Mouse (Mus musculus) CD4-positive naive resting alpha-beta T cell, adult 76 days (primary cell): ENCODE measurements around the gene Pnmt. TPM values are rescaled to one million over a fixed set of nuclear protein-coding genes. Genes with fewer than 3 reads are reported as not detected.

Source experiments
- total RNA-seq: library from RNA; stranded (reverse); gene quantifications from one replicate; pipeline ENCODE4 v1.2.4, GENCODE M21; 2023

Pnmt gene
- not detected for total RNA-seq

DNA sequence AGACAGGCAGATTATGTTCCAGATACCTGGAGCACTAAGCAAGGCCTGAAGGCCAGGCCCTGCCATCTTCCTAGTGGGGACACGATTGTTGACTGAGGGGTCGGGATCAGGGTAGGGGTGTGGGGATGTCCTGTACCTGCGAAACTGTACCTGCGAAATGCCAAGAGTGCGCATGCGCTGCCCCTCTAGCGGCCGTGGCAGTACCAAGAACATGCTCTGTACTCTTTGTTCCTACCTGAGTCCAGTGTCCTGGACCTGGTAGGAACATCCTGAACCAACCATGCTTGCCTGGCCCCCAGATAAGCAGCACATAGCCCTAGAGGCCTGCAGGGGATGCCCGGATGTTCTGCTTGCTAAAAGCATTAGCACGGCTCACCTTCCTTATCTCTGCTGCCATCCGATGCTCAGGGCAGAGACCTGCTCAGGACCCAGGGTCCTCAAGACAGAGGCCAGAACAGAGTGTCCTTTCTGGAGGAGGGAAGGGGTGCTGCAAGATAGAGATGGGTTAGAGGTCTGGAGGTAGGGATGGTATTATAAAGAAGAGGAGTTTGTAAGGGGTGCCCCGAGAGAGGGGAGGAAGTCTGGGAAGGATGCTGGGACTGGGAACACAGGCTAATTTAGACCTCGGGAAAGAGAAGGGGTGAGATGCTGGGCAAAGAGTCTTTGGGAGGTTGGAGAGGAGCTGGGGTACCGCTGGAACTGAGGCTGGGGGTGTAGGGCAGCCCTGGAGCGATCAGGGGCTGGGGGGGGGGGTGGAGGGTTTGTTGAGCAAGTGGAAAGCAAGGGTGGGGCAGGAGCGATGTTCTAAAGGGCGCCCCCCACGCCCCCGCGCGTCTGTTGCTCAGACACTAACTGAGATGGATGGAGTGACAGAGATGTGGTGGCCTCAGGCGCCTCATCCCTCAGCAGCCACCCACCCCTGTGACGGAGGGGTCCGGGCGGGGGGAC is at the start of gene Pnmt:
Gene Pnmt (plus strand): TSS at position 813 of the 948 bp plus-strand sequence.

DNA sequence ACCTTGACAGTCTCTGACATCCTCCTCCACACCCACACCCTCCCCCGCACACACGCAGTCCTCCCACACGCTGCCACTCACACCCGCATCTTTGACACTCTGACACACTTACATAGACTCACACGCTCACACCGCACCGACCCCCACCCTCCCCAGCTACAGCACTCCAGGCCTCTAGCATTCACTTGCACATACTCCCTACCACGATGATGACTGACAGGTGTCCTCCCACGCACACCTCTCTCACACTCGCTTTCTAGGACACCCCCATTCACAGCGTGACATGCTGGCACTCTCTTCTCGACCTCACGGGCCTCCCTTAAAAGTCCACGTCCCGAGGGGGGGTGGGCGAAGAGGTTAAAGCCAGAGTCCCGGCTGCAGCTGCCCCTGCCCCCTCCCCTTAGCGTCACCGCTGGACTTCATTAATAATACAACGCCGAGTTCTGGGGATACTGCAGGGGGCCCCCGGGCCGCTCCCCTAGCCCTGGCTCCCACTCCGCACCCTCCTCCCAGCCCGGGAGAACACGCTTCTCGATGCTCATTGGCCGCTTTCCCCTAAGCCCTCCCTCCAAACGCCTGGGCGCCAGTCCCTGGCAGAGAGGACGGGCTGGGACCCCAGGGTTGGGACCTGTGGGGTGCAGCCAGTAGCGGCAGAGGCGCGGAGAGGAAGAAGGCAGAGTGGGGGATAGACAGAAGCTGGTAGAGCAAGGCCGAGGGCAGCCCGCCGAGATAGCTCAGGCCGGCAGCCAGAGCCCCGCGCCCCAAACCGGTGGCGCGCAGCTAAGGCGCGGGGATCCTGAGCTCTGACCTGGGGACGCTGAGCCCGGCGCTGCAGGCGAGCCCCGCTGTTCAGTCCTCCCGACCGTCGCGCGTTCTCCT is 37.9 kb upstream of the Pnmt start, which contains the start of gene Ppp1r1b:
Gene Ppp1r1b (plus strand): TSS at position 322 of the 879 bp plus-strand sequence.

DNA sequence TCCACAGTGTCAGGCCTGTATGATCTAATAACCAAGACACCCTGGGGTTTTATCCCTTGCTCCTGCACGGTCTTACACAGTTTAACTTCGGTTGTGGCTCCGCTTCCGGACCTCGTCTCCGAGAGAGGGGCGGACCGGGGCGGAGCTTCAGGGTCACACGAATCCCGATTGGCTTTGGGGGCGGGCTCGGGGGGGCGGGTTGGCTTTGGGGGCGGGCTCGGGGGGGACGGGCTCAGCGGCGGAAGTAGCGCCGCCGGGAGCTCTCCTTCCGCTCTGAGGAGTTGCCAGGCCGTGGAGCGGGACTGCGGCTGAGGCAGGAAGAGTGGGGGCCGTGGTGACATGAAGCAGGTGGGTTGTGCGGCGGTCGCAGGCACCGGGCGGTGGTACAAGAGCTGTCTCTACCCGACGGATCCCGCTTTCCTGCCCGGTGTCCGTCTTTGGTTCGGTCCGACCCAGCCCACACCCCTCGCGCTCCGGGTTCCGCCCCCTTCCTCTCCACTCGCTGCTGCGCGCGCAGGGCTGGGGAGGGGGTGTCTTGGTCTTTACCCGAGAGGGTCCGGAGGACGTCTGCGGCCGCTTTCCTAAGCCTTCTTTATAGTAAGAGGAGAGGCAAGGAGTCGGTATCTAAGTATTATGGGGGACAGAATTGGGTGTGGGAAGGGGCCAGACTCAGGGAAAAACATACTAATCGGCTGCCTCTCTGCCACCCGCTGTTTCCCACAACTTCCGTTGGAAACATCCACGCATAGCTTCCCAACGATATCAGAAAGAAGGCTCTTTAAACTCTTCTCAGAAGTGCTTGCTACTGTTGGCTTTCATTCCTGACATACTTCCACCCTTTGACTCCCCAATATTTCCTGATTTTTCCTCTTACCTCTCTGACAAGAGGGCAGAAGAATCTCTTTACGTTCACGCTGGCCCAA is 27.8 kb upstream of the Pnmt start, which contains the start of gene Stard3:
Gene Stard3 (plus strand): TSS at position 208 of the 923 bp plus-strand sequence.

DNA sequence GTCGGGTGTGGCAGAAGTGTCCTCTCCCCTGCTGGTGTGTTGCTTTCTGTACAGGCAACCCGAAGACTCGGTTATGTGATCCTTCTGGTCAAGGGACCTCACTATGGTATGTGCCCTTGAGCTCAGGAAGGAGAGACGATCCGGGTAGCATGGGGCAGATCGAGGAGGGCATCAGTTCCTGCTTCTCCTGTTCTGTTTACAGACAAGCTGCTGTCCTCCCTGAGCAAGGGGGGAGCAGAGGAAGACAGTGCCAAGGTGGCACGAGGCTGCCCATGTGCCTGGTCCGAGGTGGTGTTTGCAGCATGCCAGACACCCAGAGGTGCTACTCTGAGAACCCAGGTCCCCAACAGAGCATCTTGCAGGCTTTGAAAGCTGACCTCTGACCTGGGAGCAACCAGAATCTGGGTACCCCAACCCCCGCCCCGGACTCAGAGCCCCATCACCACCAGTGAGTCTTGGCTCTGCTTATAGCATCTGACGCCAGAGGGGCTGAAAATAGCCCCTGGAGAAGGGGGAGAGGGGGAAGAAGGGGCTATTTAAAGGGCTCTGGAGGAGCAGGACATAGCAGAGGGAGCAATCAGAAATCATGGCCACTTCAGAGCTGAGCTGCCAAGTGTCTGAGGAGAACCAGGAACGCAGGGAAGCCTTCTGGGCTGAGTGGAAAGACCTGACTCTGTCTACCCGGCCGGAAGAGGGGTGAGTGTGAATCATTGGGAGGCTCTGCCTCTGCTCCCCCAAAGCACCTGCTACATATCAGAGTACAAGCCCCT is 2.8 kb upstream of the Pnmt start, which contains the start of gene Tcap:
Gene Tcap (plus strand): TSS at position 551 of the 770 bp plus-strand sequence.

DNA sequence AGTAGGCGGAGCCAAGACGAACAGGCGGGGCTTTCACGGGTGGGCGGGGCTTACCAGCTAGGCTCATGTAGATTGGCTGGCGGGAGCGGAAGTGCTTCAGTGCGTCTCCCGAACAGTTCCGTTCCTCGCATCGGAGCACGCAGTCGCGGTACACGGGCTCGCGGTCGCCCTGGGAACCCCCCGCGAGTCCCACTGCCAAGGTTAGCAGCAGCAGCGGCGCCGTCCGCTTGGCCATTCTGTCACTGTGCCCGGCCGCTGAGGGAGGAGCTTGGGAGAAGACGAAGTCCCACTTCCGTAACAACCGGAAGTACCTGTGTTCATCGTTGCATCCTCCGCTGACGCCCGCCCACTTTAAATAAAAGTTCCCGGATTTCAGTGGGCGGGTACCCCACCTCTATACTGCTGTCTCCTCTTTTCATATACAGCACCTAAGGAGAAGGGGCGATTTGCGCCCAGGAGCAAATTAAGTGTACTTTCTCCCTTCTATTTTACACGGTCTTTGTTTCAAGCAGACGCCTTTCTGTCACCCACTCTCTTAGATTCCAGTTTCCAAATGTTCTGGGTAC is 14.0 kb downstream of the Pnmt start, which contains the start of gene Pgap3:
Gene Pgap3 (minus strand): TSS at position 330 of the 566 bp plus-strand sequence.

DNA sequence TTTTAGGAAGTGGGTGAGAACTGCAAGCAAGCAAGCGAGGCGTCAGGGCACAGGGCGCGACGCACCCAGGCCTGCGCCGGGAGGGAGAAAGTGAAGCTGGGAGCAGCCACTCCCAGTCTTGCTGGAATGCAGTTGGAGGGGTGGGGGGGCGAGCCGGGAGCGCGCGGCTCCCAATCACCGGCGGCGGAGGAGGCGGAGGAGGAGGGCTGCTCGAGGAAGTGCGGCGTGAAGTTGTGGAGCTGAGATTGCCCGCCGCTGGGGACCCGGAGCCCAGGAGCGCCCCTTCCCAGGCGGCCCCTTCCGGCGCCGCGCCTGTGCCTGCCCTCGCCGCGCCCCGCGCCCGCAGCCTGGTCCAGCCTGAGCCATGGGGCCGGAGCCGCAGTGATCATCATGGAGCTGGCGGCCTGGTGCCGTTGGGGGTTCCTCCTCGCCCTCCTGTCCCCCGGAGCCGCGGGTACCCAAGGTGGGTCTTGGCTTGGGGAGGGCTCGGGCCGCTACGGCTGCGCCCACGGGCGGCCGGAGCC is 26.1 kb downstream of the Pnmt start, which contains the start of gene Erbb2:
Gene Erbb2 (plus strand): TSS at position 198 of the 524 bp plus-strand sequence.

Other genes starting within 250 kb of the Pnmt start
- 45.3 TPM for gene Fbxl20, start 236.0 kb upstream of the Pnmt start, total RNA-seq
- gene Med1, start 193.2 kb upstream of the Pnmt start, total RNA-seq: 70.4 TPM
- 103 TPM for gene Cdk12, start 183.4 kb upstream of the Pnmt start, total RNA-seq
- gene Neurod2, start 56.8 kb upstream of the Pnmt start, total RNA-seq: not detected
- gene Ppp1r1b, start 38.0 kb upstream of the Pnmt start, total RNA-seq: not detected
- 32.2 TPM for gene Stard3, start 28.1 kb upstream of the Pnmt start, total RNA-seq
- not detected for gene Tcap, start 2.6 kb upstream of the Pnmt start, total RNA-seq
- gene Pgap3, start 14.0 kb downstream of the Pnmt start, total RNA-seq: 9.3 TPM
- gene Erbb2, start 26.0 kb downstream of the Pnmt start, total RNA-seq: 0.15 TPM
- 44.5 TPM for gene Mien1, start 52.5 kb downstream of the Pnmt start, total RNA-seq
- 2.7 TPM for gene Grb7, start 59.9 kb downstream of the Pnmt start, total RNA-seq
- gene Ikzf3, start 159.6 kb downstream of the Pnmt start, total RNA-seq: 154 TPM
- gene Zpbp2, start 164.6 kb downstream of the Pnmt start, total RNA-seq: 3.7 TPM
- 19.4 TPM for gene Ormdl3, start 200.9 kb downstream of the Pnmt start, total RNA-seq
- gene Lrrc3c, start 211.8 kb downstream of the Pnmt start, total RNA-seq: not detected
- 21.9 TPM for gene Gm12355, start 239.2 kb downstream of the Pnmt start, total RNA-seq
- gene Gsdma3, start 239.9 kb downstream of the Pnmt start, total RNA-seq: 0.64 TPM